Mouse (Mus musculus): Measurements from ENCODE around the gene Ccr6. TPM values are rescaled to one million over a fixed set of nuclear protein-coding genes. Genes with fewer than 3 reads are reported as not detected.
"Not testable (repeated sequence)": the region's sequence is repeated elsewhere in the genome, so short reads cannot be mapped to it uniquely, and the experiment has no call there.

The Ccr6 gene
- not detected in 2 replicates for polyA plus RNA-seq (2015; fragmentation: Nextera tagmentation; extraction: Ambion mirVana)

GRCm38 (mm10) chr17:8235743-8236142, at the start of gene Ccr6:
Ccr6 (plus strand) TSS chr17:8236043.
- Histone ChIP-seq H3K4me1 (no peaks in the 10 kb centered on the region), H3K9ac (no peak within 1 kb of the TSS), H3K4me2 (no peak within 1 kb of the TSS), H3K27me3 (no peaks in the 10 kb centered on the region), H3K36me3 (no peaks in the 10 kb centered on the region), H3K9me3 (no peaks in the 10 kb centered on the region), H3K4me3 (no peak within 1 kb of the TSS), H3K27ac (no peak within 1 kb of the TSS)
- no peak for ATAC-seq (ENCODE audit: borderline replicate concordance, extremely low read depth, low FRiP score, low TSS enrichment)
- WGBS = 69% methylated on average over 3 of the region's 3 CpGs

DNA sequence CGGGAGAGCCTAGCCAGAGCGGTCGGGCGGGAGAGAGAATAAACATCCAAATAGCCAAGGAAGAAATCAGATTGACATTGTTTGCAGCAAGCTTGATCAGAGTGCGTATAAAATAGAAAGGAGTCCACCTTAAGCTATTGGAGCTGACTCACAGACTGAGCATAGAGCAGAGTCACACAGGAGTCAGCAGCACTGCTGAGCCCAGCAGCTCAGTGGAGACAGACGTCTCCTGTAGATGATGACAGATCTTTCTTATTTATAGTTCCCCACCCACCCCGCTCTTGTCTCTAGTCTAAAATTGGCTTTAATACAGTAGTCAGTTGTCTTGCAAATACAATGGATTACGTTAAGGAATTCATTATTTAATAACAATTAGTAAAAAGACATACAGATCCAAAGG, 42.2 kb upstream of the Ccr6 start:
- no peak for ATAC-seq (ENCODE audit: borderline replicate concordance, extremely low read depth, low FRiP score, low TSS enrichment)
- H3K36me3 ChIP-seq = peaks cover 58% of the 10 kb centered on the region
- H3K9me3 ChIP-seq = no peaks in the 10 kb centered on the region
- H3K27ac ChIP-seq = no peak overlapping the region
- no peaks in the 10 kb centered on the region for H3K27me3 ChIP-seq
- H3K4me1 ChIP-seq = no peaks in the 10 kb centered on the region
- H3K9ac ChIP-seq = no peak overlapping the region
- WGBS = 83% methylated on average over 8 of the region's 8 CpGs
- no peak overlapping the region for H3K4me2 ChIP-seq
- no peak overlapping the region for H3K4me3 ChIP-seq

DNA sequence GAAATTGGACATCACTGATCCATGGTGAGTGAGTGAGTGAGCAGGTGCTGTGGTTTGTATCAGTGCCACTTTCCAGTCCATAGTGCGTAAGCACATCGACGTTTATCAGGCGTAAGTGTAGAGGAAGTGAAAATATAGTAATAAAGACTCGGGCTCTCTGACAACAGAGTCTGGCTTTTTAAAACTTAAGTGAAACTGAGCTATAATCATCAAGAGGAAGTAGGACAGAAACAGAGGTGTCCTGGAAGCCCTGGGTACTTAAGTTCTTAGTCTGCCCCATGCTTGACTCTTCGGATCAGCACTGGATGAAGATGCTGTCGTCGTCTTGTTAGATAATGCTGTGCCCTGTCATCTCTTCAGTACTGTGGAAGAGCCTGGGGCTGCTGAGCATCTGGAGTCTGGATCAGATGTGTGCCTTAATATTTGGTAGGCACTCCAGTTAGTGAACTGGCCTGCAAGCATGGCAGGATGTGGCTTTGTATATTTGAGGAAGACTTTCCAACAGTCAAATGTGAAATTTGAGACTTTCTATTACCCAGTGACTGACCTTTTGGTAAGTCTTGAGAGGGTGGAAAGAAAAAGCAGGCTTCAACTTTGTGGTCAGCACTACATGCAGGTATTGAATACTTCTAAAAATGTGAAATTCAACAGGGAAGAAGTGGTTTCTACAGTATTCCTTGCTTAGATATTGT, 40.0 kb upstream of the Ccr6 start:
- 89% methylated on average over 8 of the region's 8 CpGs for WGBS
- no peak for ATAC-seq (ENCODE audit: borderline replicate concordance, extremely low read depth, low FRiP score, low TSS enrichment)
- Histone ChIP-seq H3K9me3 (no peaks in the 10 kb centered on the region), H3K4me3 (no peak overlapping the region), H3K27me3 (no peaks in the 10 kb centered on the region), H3K36me3 (peaks cover 43% of the 10 kb centered on the region), H3K9ac (no peak overlapping the region), H3K27ac (no peak overlapping the region), H3K4me1 (no peaks in the 10 kb centered on the region), H3K4me2 (no peak overlapping the region)

GRCm38 (mm10) chr17:8197652-8198051, 38.2 kb upstream of the Ccr6 start:
- H3K9ac ChIP-seq = no peak overlapping the region
- no peak for ATAC-seq (ENCODE audit: borderline replicate concordance, extremely low read depth, low FRiP score, low TSS enrichment)
- no peak overlapping the region for H3K4me3 ChIP-seq

DNA sequence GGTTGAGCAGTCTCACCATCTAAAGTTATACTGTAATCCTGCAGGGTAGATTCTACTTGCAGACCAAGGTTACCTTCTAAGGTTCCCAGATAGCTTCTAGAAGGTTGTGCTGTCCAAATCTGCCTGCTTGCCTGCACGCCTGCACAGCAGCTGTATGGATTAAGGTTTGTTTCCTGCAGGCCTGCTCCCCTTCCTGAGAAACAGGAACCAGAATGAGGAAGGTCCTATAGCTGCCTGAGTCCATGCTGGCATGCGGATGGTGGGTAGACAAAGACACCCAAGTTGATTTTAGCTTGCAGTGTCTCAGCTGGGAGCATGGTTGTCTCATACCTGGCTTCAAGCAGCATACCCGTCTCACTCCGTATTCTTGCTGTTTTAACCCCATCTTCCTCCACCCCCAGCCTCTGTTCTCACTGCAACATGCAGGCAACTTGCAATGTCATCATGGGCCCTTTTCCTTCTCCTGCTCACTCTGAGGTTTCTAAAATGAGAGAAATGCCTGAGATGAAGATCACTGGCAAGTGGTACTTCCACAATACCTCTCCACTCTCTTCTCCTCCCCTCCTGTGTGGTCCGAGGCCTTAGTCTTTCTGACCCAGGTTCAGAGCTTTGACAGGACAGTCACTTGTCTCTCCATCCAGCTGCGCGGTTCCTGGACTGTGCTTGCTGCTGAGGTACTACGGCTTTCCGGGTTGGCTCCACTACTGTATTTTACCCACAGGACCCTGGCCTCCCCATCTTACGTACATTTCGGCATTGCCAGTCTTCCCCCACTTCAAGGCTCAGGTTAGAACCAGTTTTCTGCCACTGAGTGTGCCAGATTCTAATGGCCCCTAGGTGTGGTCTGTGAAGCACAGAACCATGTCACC, 36.5 kb upstream of the Ccr6 start:
- 80% methylated on average over 11 of the region's 11 CpGs for WGBS
- no peak for ATAC-seq (ENCODE audit: borderline replicate concordance, extremely low read depth, low FRiP score, low TSS enrichment)
- Histone ChIP-seq H3K4me1 (no peaks in the 10 kb centered on the region), H3K27me3 (no peaks in the 10 kb centered on the region), H3K4me2 (no peak overlapping the region), H3K4me3 (no peak overlapping the region), H3K27ac (no peak overlapping the region; the same call in 1 of the 2 replicates), H3K9ac (no peak overlapping the region), H3K36me3 (peaks cover 19% of the 10 kb centered on the region), H3K9me3 (no peaks in the 10 kb centered on the region)

More at GRCm38 (mm10) chr17:8197652-8198051, 38.2 kb upstream of the Ccr6 start:
- Histone ChIP-seq H3K27ac (no peak overlapping the region), H3K27me3 (no peaks in the 10 kb centered on the region), H3K9me3 (no peaks in the 10 kb centered on the region), H3K4me1 (no peaks in the 10 kb centered on the region), H3K36me3 (peaks cover 32% of the 10 kb centered on the region), H3K4me2 (no peak overlapping the region)
- 65% methylated on average over 3 of the region's 3 CpGs for WGBS

DNA sequence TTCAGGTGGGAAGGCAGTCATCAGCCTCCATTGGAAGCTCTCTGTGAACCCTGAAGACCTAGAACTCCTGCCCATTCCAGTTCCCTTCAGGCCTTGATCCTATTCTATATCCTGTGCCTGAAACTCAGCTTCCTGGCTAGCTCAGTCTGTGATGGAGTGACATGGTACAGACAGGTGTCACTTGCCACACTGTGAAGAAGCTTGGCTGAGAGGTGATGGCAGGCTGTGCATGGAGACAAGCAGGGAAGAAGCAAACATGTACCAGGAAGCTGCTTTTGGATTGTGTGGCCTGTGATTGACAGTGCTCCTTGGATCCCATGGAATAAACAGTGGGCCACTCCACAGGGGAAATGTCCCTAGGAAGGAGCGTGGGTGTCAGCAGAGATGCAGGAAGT, 35.9 kb upstream of the Ccr6 start:
- no peaks in the 10 kb centered on the region for H3K27me3 ChIP-seq
- H3K36me3 ChIP-seq = peaks cover 14% of the 10 kb centered on the region
- H3K9me3 ChIP-seq = no peaks in the 10 kb centered on the region
- H3K4me3 ChIP-seq = no peak overlapping the region
- no peaks in the 10 kb centered on the region for H3K4me1 ChIP-seq
- H3K4me2 ChIP-seq = no peak overlapping the region
- H3K27ac ChIP-seq = no peak overlapping the region
- WGBS = 58% methylated on average over 1 of the region's 1 CpGs
- no peak for ATAC-seq (ENCODE audit: borderline replicate concordance, extremely low read depth, low FRiP score, low TSS enrichment)
- H3K9ac ChIP-seq = no peak overlapping the region

DNA sequence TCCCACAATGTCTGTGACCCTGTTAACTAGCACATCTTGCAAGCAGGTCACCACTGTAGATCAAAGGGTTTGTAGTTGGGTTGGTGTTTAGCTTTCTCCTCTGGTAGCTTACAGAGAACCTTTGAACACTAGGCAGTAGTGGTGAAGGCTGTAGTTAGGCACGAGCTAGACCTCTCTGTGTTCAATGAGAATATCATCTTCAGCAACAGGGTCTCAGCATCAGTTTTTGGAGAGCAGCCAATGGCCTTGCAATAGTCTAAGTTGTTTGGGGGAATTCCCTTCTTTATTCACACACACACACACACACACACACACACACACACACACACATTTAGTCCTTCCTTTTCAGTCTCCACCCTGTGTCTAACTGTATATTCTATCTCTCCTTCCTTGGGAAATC, 32.4 kb upstream of the Ccr6 start:
- Histone ChIP-seq H3K27me3 (no peaks in the 10 kb centered on the region), H3K27ac (no peak overlapping the region), H3K9ac (no peak overlapping the region), H3K4me1 (no peaks in the 10 kb centered on the region), H3K9me3 (no peaks in the 10 kb centered on the region), H3K4me2 (no peak overlapping the region), H3K36me3 (no peaks in the 10 kb centered on the region), H3K4me3 (no peak overlapping the region)
- ATAC-seq (ENCODE audit: borderline replicate concordance, extremely low read depth, low FRiP score, low TSS enrichment) = no peak
- 56% methylated on average over 1 of the region's 1 CpGs for WGBS

GRCm38 (mm10) chr17:8205221-8205631, 30.6 kb upstream of the Ccr6 start:
- not testable (repeated sequence) for H3K36me3 ChIP-seq; H3K27ac ChIP-seq; ATAC-seq (ENCODE audit: borderline replicate concordance, extremely low read depth, low FRiP score, low TSS enrichment)

DNA sequence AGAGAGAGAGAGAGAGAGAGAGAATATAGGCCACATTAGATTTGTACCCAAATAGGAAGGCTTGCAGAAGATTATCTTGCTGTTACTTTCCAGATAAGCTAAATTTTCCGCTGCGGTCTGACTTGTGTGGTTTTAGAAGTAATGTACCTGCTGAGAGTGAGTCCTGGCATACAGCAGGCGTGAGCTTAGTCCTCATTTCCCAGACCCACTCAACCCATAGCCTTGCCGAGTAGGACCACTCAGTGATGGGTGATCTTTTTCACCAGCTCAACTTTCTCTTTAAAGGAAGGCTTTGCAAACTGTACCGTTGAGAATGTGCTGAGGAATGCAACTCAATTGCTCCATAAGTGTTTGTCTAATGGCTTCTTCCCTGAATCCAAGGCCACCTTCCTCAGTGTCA, 29.2 kb upstream of the Ccr6 start:
- no peak for ATAC-seq (ENCODE audit: borderline replicate concordance, extremely low read depth, low FRiP score, low TSS enrichment)
- Histone ChIP-seq H3K36me3 (no peaks in the 10 kb centered on the region), H3K27ac (no peak overlapping the region), H3K4me2 (no peak overlapping the region), H3K9ac (no peak overlapping the region), H3K4me3 (no peak overlapping the region), H3K9me3 (no peaks in the 10 kb centered on the region), H3K4me1 (no peaks in the 10 kb centered on the region), H3K27me3 (no peaks in the 10 kb centered on the region)
- 70% methylated on average over 5 of the region's 5 CpGs for WGBS

More at GRCm38 (mm10) chr17:8205221-8205631, 30.6 kb upstream of the Ccr6 start:
- not testable (repeated sequence) for H3K4me3 ChIP-seq, H3K9ac ChIP-seq, H3K4me1 ChIP-seq, H3K27me3 ChIP-seq, H3K9me3 ChIP-seq, H3K4me2 ChIP-seq
- WGBS = 29% methylated on average over 1 of the region's 1 CpGs

GRCm38 (mm10) chr17:8209696-8210095, 26.1 kb upstream of the Ccr6 start:
- Histone ChIP-seq H3K27me3 (no peaks in the 10 kb centered on the region), H3K4me2 (no peak overlapping the region), H3K9ac (no peak overlapping the region), H3K4me1 (no peaks in the 10 kb centered on the region), H3K27ac (no peak overlapping the region), H3K4me3 (no peak overlapping the region), H3K9me3 (no peaks in the 10 kb centered on the region), H3K36me3 (no peaks in the 10 kb centered on the region)
- ATAC-seq (ENCODE audit: borderline replicate concordance, extremely low read depth, low FRiP score, low TSS enrichment) = no peak
- WGBS = 85% methylated on average over 2 of the region's 2 CpGs

- no peak overlapping the region for H3K4me2 ChIP-seq
- H3K27me3 ChIP-seq = no peaks in the 10 kb centered on the region
- H3K9ac ChIP-seq = no peak overlapping the region
- no peak overlapping the region for H3K4me3 ChIP-seq
- no peaks in the 10 kb centered on the region for H3K36me3 ChIP-seq
- H3K9me3 ChIP-seq = no peaks in the 10 kb centered on the region
- ATAC-seq (ENCODE audit: borderline replicate concordance, extremely low read depth, low FRiP score, low TSS enrichment) = no peak
- no peaks in the 10 kb centered on the region for H3K4me1 ChIP-seq
- no peak overlapping the region for H3K27ac ChIP-seq
- 49% methylated on average over 3 of the region's 3 CpGs for WGBS
Measured at GRCm38 (mm10) chr17:8210170-8210569, 25.7 kb upstream of the Ccr6 start.

DNA sequence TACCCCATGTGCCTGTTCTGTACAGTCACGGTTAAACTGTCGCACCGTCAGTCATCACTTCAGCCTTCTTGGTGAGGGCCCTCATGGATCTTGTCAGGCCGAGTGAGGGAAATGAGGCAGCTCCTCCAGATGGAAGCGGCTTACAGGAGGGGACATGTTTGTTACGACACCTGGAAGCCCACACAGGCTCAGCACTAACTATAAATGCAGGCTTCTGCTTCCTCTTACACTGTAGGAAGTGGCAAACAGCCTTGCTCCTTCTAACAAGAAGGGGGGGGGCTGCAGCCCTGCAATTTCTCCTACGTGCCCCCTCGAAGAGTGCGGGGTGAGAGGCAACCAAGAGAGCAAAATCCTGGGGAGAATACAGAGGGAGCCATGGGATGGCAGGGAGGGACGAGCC, 25.2 kb upstream of the Ccr6 start:
- no peak overlapping the region for H3K4me2 ChIP-seq
- no peak overlapping the region for H3K27ac ChIP-seq
- no peak overlapping the region for H3K4me3 ChIP-seq
- H3K9me3 ChIP-seq = no peaks in the 10 kb centered on the region
- no peak for ATAC-seq (ENCODE audit: borderline replicate concordance, extremely low read depth, low FRiP score, low TSS enrichment)
- 66% methylated on average over 10 of the region's 10 CpGs for WGBS
- H3K4me1 ChIP-seq = no peaks in the 10 kb centered on the region
- H3K9ac ChIP-seq = no peak overlapping the region
- H3K36me3 ChIP-seq = no peaks in the 10 kb centered on the region
- no peaks in the 10 kb centered on the region for H3K27me3 ChIP-seq
